Mouse (Mus musculus): ENCODE data around the gene 4930402H24Rik. TPM values are rescaled to one million over a fixed set of nuclear protein-coding genes. Genes with fewer than 3 reads are reported as not detected.

The 4930402H24Rik gene
- polyA plus RNA-seq, 1 experiment = 5.2 TPM

GRCm38 (mm10) chr2:130731855-130732254 lies 174.4 kb downstream of the 4930402H24Rik start:
- no peak for TF ChIP-seq GATA1 (IDR thresholded peaks at IDR 0.05; ENCODE audit: low read length)

- TF ChIP-seq GATA1 (IDR thresholded peaks at IDR 0.05; ENCODE audit: low read length) = no peak
These were observed 175.5 kb downstream of the 4930402H24Rik start for GRCm38 (mm10) chr2:130730746-130731145.

GRCm38 (mm10) chr2:130728906-130729585 lies 177.2 kb downstream of the 4930402H24Rik start:
- no peak for TF ChIP-seq GATA1 (IDR thresholded peaks at IDR 0.05; ENCODE audit: low read length)

GRCm38 (mm10) chr2:130727752-130728151 lies 178.5 kb downstream of the 4930402H24Rik start:
- TF ChIP-seq GATA1 (IDR thresholded peaks at IDR 0.05; ENCODE audit: low read length) = no peak

- TF ChIP-seq GATA1 (IDR thresholded peaks at IDR 0.05; ENCODE audit: low read length) = no peak
These were observed 181.8 kb downstream of the 4930402H24Rik start for GRCm38 (mm10) chr2:130724369-130724768.

- no peak for TF ChIP-seq GATA1 (IDR thresholded peaks at IDR 0.05; ENCODE audit: low read length)
These were observed 188.3 kb downstream of the 4930402H24Rik start for GRCm38 (mm10) chr2:130717951-130718350.

- TF ChIP-seq GATA1 (IDR thresholded peaks at IDR 0.05; ENCODE audit: low read length) = no peak
These were observed 199.1 kb downstream of the 4930402H24Rik start for GRCm38 (mm10) chr2:130707057-130707456.

GRCm38 (mm10) chr2:130706602-130707001 lies 199.6 kb downstream of the 4930402H24Rik start:
- TF ChIP-seq GATA1 (IDR thresholded peaks at IDR 0.05; ENCODE audit: low read length) = no peak

- no peak for TF ChIP-seq GATA1 (IDR thresholded peaks at IDR 0.05; ENCODE audit: low read length)
These were observed 201.0 kb downstream of the 4930402H24Rik start for GRCm38 (mm10) chr2:130705178-130705577.

GRCm38 (mm10) chr2:130704040-130705001 lies 201.9 kb downstream of the 4930402H24Rik start:
- no peak for TF ChIP-seq GATA1 (IDR thresholded peaks at IDR 0.05; ENCODE audit: low read length)

- no peak for TF ChIP-seq GATA1 (IDR thresholded peaks at IDR 0.05; ENCODE audit: low read length)
These were observed 208.4 kb downstream of the 4930402H24Rik start for GRCm38 (mm10) chr2:130697821-130698266.

- no peak for TF ChIP-seq GATA1 (IDR thresholded peaks at IDR 0.05; ENCODE audit: low read length)
These were observed 208.9 kb downstream of the 4930402H24Rik start, which contains the start of gene Slc4a11 for GRCm38 (mm10) chr2:130697153-130697810. Gene Slc4a11, minus strand, starts transcription at chr2:130697519.

- no peak for TF ChIP-seq GATA1 (IDR thresholded peaks at IDR 0.05; ENCODE audit: low read length)
These were observed 209.5 kb downstream of the 4930402H24Rik start for GRCm38 (mm10) chr2:130696700-130697152.

- no peak for TF ChIP-seq GATA1 (IDR thresholded peaks at IDR 0.05; ENCODE audit: low read length)
These were observed 212.6 kb downstream of the 4930402H24Rik start for GRCm38 (mm10) chr2:130693563-130693962.

GRCm38 (mm10) chr2:130689011-130689410 lies 217.2 kb downstream of the 4930402H24Rik start:
- no peak for TF ChIP-seq GATA1 (IDR thresholded peaks at IDR 0.05; ENCODE audit: low read length)
